Mouse (Mus musculus) cerebellum, adult 9-10 months (tissue): Measurements from ENCODE around the gene Ccdc93.

Experiments used
- DNase-seq: peaks from one replicate; pipeline ENCODE4 v3.0.0; 2022

Gene Ccdc93

GRCm38 (mm10) chr1:121430938-121431928, at the start of gene Ccdc93:
Gene Ccdc93 (plus strand): TSS chr1:121431049.
- DNase-seq: peak; percentile 98

GRCm38 (mm10) chr1:121381562-121381961, 49.3 kb upstream of the Ccdc93 start:
- DNase-seq: no peak

- no peak for DNase-seq
Measured at GRCm38 (mm10) chr1:121388312-121388711, 42.5 kb upstream of the Ccdc93 start.

- DNase-seq: no peak
Measured at GRCm38 (mm10) chr1:121388732-121389131, 42.1 kb upstream of the Ccdc93 start.

- DNase-seq: no peak
Measured at GRCm38 (mm10) chr1:121389574-121389973, 41.3 kb upstream of the Ccdc93 start.

GRCm38 (mm10) chr1:121390003-121390402, 40.8 kb upstream of the Ccdc93 start:
- no peak for DNase-seq

GRCm38 (mm10) chr1:121390421-121390820, 40.4 kb upstream of the Ccdc93 start:
- no peak for DNase-seq

GRCm38 (mm10) chr1:121390855-121391254, 40.0 kb upstream of the Ccdc93 start:
- DNase-seq: no peak

- DNase-seq: no peak
Measured at GRCm38 (mm10) chr1:121393117-121393516, 37.7 kb upstream of the Ccdc93 start.

- DNase-seq: no peak
Measured at GRCm38 (mm10) chr1:121394764-121395163, 36.1 kb upstream of the Ccdc93 start.

GRCm38 (mm10) chr1:121396501-121396900, 34.3 kb upstream of the Ccdc93 start:
- DNase-seq: no peak

GRCm38 (mm10) chr1:121398231-121398630, 32.6 kb upstream of the Ccdc93 start:
- DNase-seq: no peak

GRCm38 (mm10) chr1:121398986-121399881, 31.6 kb upstream of the Ccdc93 start:
- no peak for DNase-seq

- DNase-seq: peak; percentile 26
Measured at GRCm38 (mm10) chr1:121400243-121400642, 30.6 kb upstream of the Ccdc93 start.

- DNase-seq: no peak
Measured at GRCm38 (mm10) chr1:121419084-121419483, 11.8 kb upstream of the Ccdc93 start.

- DNase-seq: no peak
Measured at GRCm38 (mm10) chr1:121419569-121420265, 11.1 kb upstream of the Ccdc93 start.

- DNase-seq: peak; percentile 32
Measured at GRCm38 (mm10) chr1:121430183-121430937, 489 bp upstream of the Ccdc93 start.

GRCm38 (mm10) chr1:121435981-121436380, 5.1 kb downstream of the Ccdc93 start:
- no peak for DNase-seq

GRCm38 (mm10) chr1:121440535-121441381, 9.9 kb downstream of the Ccdc93 start:
- peak; percentile 48 for DNase-seq

GRCm38 (mm10) chr1:121444147-121444546, 13.3 kb downstream of the Ccdc93 start:
- no peak for DNase-seq

GRCm38 (mm10) chr1:121447216-121447615, 16.4 kb downstream of the Ccdc93 start:
- DNase-seq: no peak
